Mouse (Mus musculus) thymus, adult 18-20 months (tissue): ENCODE results near the gene Dstyk.

Experiments
- DNase-seq, 2 experiments: peaks; one replicate each; pipeline ENCODE4 v3.0.0; 2022; ENCODE audit warnings: mixed read lengths in 2 of 2

The Dstyk gene

DNA sequence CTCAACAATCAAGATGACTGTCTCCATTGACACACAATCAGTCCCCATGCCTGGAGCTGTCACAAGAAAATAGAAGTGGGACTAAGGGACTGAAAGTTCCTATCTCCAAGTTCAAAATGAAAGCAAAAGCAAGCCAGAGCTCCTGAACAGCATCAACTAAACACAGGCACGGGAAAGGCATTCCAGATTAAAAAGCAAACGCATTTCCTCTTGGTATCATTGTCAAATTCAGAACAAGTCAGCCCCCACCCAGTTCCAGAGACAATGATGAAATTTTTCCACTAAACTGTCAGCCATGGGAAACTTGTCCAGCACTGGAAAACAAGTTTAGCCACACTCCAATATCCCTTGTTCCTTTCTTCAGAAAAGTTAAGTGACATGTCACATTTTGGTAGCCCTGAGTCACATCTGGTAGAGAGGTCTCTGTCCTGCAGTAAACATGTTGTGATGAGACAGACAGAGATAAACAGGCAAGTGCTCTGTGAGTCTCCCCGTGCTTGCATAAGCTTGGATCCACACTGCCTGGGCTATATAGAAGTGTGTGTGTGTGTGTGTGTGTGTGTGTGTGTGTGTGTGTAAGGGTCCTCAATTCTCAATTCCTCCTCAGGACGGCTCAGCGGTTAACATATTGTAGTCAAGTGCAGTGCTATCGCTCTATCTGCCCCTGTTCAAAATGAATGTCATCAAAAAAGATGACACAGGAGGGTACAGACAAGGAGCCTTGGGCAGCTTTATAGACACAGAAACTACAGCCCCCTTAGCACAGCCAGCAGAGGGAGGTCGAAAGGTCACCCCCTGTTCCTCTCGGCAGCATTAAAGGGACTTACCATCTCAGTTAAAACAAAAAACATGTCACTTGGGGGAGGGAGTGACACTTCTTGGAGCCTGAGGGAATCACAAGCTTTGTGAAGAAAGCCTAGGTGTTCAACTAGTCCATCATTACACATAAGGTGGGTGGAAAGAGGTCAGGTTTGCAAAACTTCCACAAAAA is 28.2 kb upstream of the Dstyk start:
- DNase-seq: no peak

DNA sequence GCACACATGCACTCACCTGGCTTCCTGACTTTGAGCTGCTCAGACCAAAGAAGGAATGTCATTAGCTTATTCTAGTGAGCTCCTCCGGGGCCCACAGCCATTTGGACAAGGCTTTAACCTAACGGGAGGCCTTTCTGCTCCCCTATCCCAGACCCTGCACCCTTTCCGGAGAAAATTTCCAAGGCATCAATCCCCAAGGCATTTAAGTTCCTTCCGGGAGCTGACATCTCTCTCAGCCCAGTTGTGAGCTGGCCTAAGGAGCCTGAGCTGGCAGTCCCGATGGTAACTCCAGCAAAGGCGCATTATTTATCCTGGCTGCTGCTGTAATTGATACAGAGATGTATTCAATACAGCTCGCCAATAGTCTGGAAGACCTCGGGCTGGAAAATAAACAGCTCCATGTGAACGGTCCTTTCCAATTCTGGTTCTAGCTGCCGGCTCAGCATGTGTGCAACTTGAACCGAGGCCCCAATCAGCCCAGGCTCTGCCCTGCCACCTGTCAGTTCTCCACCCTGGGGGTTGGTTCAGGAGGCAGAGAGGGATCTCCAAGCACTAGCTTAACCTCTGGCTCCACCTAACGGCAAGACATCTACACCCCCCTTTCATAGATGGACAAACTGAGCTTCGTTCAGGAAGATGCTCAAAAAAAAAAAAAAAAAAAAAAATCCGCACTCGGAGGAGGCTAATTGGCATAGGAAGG is 27.3 kb upstream of the Dstyk start:
- DNase-seq: peak; percentile 33 to 42

DNA sequence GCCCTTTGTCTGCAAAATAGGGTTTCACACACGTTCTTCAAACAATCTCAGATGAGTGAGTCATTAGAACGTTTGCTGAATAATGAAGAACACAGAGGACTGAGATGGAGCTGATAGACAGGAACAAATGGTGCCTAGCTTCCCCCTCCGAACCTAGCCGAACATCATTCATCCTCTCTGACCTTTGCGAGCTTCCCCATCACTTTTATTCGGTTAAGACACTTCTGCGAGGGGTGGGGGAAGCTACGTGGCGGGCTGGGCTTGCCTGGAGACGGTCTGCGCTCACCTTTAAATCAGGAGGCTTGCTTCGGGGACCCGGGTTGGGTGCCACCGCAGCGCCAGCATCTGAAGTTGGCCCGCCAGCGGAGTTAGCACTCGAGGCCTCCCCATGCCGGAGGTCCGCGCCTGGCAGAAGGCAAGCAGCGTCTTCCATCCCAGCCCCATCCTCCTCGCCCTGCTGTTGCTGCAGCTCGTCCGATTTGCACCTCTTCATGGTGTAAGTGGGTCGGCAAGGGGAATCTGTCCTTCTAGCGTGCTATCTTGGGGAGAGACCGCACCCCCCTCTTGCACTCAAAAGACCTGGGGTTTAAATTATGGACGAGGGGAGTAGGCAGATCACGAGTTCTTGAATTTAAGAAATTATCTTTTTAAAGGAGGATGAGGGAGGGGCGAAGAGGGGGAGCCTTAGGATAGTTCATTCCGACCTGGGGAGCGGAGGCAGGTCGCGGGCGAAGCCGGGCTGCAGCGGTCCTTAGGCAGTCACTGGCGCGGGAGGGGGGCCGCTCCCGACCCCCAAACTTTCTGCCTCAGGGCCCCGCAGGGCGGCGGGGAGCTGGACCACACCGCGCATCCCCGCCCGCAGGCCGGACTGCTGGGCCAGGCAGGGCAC is 26.4 kb upstream of the Dstyk start, which contains the start of gene Tmcc2:
Gene Tmcc2, minus strand, starts transcription at position 591 of the 889 bp plus-strand sequence.
- DNase-seq: no peak

DNA sequence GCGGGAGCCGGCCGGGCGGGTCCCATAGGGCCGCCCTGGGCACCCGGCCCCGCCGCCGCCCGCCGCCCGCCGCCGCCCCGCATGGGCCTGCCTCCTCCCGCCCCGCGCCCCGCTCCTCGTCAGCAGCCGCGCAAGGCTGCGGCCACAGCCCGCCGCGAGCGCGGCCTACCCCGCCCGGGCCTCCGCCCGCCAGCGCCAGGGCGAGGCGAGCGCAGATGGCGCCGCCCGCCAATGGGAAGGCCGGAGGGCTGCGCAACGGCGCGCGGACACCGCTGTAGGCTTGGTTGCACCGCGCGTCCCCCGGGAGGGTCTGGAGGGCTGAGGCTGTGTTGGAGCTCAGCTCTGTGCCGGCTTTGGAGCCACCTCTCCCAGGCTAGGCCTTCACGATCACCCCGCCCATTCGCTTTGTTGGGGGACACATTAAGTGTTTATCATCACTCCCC is 25.8 kb upstream of the Dstyk start:
- no peak for DNase-seq

DNA sequence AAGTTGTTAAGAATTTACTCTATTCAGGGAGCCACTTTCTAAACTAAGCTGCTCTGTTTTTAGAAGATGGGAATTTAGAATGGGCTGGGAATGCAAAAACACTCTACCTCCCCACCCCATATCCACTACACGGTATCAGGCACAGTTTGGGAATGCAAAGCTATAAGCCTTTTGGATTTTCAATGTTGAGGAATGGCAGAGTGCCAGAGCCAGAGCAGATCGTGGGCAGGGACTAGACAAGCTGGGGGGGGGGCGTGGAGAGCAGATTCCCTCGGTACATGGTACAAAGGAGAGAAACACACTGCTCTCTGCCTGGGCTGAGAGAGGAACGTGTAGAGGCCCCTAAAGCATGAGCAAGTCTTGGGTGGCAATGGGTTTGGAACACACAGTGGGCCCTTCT is 24.5 kb upstream of the Dstyk start:
- no peak for DNase-seq

DNA sequence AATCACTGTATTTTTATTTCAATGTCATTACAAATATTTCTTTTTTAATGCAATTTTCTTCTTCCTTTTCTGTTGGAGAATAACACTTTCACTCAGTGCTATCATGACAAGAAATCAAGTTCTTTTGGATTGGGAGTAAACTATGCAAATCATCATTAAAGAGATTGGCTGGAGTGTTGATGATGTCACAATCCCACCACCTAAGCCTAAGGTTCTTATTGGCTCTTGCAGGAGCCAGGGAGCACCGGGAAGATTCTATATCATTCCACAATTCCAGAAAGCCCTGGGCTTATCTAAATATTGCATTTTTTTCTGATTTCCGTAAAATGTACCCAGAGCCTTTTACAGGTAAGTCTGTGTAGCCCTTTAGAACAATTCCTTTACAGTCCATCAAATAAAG is 20.6 kb upstream of the Dstyk start:
- DNase-seq: no peak

DNA sequence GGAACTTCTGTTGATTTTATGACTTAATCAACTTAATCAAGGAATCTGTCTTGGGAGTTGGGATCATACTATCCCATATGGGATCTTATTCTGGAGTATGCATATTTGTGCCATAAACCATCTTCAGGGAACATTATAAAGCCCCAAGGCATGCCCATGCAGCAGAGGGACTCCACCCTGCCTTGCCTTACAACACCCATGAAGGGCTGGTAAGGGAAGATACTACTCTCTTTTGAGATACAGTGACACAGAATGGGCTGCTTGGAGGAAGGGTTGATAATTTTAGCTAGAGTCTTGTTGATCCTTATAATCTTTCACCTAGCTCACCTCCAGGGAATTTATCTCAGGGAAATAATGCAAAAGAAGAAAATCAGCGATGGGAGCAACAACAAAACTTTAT is 16.8 kb upstream of the Dstyk start:
- DNase-seq: no peak

DNA sequence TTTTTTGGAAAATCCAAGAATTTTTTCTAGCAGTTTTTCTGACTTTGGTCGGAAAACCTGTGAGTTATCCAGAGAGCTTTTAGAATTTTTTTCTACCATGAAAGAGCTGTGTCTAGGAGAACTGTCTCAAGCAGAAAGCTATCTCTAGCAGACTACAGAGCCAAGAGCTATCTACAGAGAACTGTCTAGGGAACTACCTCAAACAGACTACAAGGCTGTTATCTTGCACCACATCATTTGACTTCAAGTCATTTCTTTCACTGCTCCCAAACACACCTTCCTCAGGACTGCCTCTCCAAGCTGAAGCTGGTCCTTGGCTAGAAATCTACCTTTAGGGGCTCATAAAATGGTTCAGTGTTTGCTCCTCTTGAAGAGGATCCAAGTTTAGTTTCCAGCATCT is 15.5 kb upstream of the Dstyk start:
- DNase-seq: no peak

DNA sequence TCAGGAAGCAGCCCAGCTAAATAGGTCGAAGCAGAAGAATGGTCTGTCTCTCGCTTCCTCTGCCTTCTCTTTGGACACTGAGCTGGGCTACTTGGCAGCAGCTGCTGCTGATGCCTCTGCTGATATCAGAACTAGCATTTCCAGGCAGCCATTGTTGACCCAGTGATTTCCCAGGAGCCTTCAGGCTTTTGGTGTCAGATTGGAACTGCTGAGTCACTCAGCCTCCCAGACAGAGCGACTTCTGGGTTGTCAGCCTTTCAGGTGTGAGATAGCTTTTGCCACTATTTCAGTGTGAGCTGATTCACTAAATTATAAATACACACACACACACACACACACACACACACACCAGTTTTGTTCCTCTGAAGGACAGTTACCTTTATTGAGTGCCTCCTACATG is 6.7 kb upstream of the Dstyk start:
- no peak for DNase-seq

DNA sequence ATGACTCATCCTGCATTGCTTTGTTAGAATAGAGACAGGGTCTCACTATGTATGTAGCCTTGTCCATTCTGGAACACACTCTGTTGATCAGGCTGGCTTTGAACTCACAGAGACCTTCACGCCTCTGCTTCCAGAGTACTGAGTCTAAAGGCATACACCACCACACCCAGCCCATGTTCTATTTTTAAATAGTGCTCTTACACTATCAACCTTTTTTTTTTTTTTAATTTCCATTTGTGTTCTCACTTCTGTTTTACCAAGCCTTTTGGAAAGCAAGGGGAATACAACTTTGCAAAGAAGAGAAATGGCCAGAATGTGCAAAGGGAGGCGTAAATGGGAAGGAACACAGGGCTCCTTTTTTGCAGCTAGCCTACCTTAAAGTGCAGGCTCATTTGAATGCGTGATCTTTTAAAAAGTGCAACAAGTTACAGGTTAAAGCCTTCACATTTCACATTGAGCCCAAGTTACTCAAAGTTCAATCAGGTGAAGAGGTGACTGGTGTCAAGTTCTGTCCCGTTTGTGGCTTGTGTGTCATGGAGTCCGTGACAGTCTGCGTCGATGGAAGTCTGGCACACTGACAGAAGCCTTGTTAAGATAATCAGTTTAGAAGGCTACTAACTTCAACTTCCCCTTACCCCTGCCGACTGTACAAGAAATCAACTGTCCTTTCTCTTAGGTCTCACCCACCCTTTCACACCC is 962 bp upstream of the Dstyk start:
- DNase-seq: no peak

DNA sequence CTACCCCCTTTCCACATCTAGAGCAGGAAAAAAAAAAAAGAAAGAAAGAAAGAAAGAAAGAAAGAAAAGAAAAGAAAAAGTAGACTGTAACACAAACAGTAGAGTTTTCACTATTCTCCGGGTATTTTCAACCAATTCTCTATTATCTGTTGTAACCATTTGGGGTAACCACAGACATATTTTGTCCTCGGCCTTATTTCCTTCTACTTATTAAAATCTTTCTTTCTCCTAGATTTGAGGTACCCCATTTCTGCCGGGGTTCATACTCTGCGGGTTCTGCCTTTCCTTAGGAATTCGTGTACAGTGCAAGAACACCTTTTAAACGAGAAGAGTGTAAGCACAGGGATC is 438 bp upstream of the Dstyk start:
- no peak for DNase-seq

DNA sequence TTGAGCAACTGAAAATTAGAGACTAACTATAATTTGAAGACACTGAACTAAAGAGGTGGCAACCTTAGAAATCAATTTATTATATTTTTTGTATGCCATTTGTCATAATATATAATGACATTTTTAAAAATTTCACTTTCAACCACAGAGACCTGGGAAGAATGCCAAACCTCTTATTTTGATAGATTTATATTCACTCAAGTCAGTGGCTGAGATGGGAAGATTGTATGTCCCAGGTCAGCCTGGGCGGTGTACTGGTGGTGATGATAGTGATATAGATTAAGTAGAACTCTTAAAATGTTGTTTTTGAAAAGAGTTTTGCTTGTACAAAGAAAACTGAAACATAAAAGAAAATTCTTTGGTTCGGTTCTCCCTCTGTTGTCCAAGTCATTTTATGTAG is 2.9 kb downstream of the Dstyk start:
- no peak for DNase-seq

DNA sequence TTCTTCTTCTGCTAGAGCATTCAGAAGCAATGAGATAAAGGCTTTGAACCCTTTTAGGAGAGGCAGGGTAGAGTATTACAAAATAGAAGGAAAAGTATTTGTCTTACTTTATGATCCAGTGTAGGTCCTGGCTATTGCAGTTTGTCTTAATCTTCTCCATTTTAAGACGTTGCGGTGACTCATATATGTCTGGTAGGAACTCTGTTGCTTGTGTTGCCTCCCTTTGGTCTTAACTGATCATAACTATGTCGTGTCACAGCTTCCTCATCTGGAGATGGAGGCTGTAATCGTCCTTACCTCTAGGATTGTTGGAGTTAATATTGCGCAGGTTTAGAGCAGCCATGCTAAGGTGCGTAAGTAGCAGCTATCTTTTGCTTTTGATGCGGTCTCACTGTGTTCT is 3.3 kb downstream of the Dstyk start:
- no peak for DNase-seq

DNA sequence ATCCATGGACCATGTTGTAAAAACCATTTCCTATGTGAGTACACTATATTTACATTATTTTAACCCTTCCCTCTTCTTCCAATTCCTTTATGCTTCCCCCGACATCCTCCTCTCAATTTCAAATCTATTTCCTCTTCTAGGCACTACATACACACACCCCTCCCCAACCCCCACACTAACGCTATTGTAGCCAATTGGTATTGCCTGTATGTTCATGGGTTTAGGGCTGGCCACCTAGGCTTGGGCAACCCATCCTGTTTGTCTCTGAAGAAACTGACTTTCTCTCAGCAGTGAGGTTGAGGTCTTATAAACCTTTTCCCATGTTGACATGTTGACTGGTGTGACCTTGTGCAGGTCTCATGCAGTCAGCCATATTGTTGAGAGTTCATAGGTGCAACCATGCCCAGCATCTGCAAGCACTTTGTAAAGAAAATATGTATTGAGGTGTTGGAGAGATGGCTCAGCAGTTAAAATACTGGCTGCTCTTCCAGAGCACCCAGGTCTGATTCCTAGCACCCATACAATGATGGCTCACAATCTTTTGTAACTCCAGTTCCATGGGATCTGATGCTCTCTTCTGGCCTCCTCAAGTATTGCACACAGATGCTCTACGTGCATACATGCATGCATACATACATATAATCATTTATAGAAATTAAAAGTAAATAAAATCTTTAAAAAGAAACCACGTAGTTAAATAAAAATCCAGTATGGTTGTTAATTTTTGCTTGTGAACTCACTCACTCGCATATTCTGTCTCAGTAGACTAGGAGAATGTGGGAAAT is 5.7 kb downstream of the Dstyk start:
- DNase-seq: no peak

DNA sequence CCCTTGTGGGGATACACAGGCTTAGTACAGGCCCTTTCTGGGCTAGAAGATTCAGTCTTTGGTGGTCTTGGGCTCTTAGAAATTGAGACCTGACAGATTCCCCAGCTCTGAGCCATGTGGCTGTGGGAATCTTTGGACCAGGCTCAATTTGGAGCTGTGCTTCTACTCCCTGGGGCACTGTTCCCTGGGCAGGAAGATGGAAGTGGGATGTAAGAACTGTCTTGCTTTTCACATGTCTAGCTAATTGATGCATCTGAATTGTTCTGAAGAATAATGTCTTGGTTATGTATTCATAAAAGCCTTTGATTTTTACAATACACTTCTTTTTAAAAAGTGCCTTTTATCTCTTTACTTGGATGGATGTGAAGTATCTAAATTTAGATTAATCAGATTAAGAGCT is 8.2 kb downstream of the Dstyk start:
- DNase-seq: no peak

DNA sequence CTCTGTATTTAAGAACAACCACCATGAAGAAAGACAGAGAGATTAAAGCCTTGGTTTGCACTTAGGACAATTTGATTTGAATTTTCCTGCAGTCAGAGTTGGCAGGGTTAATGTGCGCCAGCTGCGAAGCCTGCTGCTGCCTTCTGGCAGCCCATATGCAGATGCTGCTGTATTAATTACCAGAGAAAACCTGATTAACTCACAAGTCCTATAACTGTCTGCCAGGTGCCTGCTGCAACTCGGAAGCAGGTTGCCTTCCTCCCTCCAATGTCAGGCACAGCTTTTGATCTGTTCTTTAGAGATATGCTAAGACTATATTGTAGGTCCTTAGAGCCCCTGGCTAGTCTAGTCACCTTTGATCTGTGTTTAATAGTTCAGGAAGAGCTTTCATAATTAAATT is 13.5 kb downstream of the Dstyk start:
- DNase-seq: no peak

DNA sequence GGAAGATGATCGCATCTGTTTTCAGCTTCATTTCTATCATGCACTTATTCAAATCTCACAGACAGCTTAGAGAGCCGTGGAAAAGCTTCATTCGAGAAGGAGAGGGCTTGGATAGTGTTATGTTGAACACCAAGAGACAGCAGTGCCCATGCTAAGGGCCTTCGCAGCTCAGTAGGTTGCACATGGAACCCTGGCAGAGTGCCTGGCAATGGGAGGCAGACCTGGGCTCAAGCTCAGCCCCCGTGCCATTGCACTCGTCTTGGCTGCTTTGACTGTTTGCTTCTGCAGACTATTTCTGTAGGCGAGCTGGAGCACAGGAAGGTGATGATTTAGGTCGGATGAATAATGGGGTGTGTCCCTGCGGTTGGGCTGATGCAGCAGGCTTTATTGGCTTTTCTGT is 14.4 kb downstream of the Dstyk start:
- no peak for DNase-seq

DNA sequence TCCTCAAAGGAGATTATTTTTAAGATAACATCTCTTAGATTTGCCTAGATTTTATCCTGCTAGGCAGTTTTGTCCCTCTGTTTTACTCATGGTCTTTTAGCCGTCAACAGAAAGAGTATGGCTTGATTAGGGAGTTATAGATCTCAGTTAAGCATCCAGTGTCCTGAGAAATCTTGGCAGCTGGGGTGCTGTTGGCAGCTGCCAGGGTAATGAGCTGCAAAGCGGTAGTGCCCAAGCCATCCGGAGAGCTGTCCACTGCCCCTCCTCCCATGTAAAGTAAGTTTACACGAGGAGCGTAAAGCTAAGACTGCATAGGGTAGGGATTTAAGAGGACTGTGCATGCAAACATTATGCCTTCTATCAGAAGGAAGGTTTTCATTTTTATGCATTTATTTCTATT is 16.0 kb downstream of the Dstyk start:
- no peak for DNase-seq

DNA sequence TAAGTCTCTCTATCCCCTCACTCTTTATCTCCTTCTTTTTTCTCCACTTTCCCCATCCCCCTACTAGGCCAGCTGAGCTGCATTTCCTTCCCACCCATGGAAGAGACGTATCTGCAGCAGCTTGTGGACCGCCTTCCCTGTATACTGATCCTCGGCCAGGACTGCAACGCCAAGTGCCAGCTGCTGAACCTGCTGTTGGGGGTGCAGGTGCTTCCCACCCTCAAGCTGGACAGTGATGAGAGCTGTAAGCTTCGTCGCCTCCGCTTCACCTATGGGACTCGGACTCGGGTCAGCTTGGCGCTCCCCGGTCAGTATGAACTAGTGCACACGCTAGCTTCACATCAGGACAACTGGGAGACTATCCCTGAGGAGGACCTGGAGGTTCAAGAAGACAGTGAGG is 16.7 kb downstream of the Dstyk start:
- DNase-seq: no peak

DNA sequence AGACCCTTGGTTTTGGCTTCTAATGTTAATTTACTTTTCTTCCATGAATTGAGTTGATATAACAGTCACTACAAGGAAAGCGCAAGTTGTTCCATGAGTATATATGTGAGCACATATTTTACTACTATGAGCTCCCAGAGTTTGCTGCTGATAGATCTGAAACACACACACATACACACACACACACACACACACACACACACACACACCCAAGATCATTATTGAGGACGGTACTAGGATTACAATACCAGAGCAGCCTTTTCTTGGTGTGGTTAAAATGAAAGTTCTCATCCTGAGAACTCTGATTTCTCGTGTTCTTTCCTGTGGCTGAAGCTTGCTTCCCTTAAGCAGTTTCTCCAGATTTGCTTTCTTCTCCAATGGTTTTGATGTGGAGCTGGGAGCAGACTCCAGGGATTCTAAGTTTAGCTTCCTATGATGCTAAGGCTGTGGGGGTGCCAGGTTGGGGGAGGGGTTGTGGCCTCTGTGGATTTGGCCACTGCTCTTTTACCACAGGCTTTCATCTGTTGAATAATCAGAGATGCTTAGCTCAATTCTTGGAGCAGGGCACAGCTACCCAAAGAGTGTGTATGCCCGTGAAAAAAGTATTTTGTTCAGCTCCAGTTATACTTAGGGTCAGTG is 19.1 kb downstream of the Dstyk start:
- DNase-seq: no peak

DNA sequence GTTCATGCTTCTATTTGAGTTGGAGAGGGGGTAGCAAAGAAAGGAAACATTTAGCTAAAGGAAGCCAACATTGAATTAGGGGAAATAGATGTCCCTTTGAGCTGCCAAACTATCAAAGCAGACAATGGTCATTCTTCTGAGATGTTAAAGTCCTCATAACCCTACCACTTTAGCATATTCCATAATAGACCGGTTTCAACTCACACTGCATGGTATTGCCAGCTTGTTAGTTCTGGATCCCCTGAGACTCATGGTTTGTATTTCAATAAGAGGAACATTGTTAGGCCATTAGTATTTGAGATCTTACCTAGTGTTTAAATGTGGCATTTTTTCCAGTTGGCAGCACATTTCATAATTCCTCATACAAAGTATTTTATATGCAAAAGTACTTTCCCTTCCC is 19.6 kb downstream of the Dstyk start:
- DNase-seq: no peak
